Mouse (Mus musculus): ENCODE results near the gene Zfp94. TPM values are rescaled to one million over a fixed set of nuclear protein-coding genes. Genes with fewer than 3 reads are reported as not detected.
"Not testable (repeated sequence)": the region's sequence is repeated elsewhere in the genome, so short reads cannot be mapped to it uniquely, and the experiment has no call there.

The Zfp94 gene
- total and polyA plus RNA-seq, 2 experiments from 2014 or later, result 12.0 to 21.6 TPM

- 61% methylated on average over 10 of the region's 10 CpGs for WGBS
- Histone ChIP-seq H3K4me3 (ENCODE audit: low read length) (no peak overlapping the region), H3K4me2 (ENCODE audit: low read depth, low read length) (no peak overlapping the region), H3K9me3 (ENCODE audit: low read length) (no peaks in the 10 kb centered on the region), H3K4me1 (ENCODE audit: insufficient read depth, low read length) (no peaks in the 10 kb centered on the region), H3K27me3 (ENCODE audit: insufficient read depth, low read length) (no peaks in the 10 kb centered on the region), H3K9ac (replicated peaks; ENCODE audit: low read length) (no peak overlapping the region), H3K27ac (no peak overlapping the region), H3K36me3 (ENCODE audit: insufficient read depth, low read length) (0 out of 2 replicates have a peak, but pooled peaks cover under 1% of the 10 kb centered on the region)
- no peak for TF ChIP-seq CTCF (IDR thresholded peaks at IDR 0.05; ENCODE audit: low read depth)
- DNase-seq (ENCODE audit: low spot score), result no peak
- no peak for ATAC-seq
Observed at GRCm38 (mm10) chr7:24280031-24280857, 36.2 kb downstream of the Zfp94 start.

GRCm38 (mm10) chr7:24278771-24279170, 37.7 kb downstream of the Zfp94 start:
- H3K4me2 ChIP-seq (ENCODE audit: low read depth, low read length); H3K27me3 ChIP-seq (ENCODE audit: insufficient read depth, low read length); H3K9ac ChIP-seq (replicated peaks; ENCODE audit: low read length); DNase-seq (ENCODE audit: low spot score); H3K36me3 ChIP-seq (ENCODE audit: insufficient read depth, low read length); H3K9me3 ChIP-seq (ENCODE audit: low read length); H3K4me3 ChIP-seq (ENCODE audit: low read length); H3K4me1 ChIP-seq (ENCODE audit: insufficient read depth, low read length); H3K27ac ChIP-seq; ATAC-seq: not testable (repeated sequence)
- 85% methylated on average over 3 of the region's 3 CpGs for WGBS

- Histone ChIP-seq H3K9me3 (ENCODE audit: low read length) (no peaks in the 10 kb centered on the region), H3K36me3 (ENCODE audit: insufficient read depth, low read length) (peaks cover 10% of the 10 kb centered on the region), H3K4me1 (ENCODE audit: insufficient read depth, low read length) (0 out of 2 replicates have a peak, but pooled peaks cover 3% of the 10 kb centered on the region), H3K27me3 (ENCODE audit: insufficient read depth, low read length) (no peaks in the 10 kb centered on the region), H3K4me2 (ENCODE audit: low read depth, low read length) (no peak overlapping the region), H3K27ac (no peak overlapping the region), H3K4me3 (ENCODE audit: low read length) (no peak overlapping the region), H3K9ac (replicated peaks; ENCODE audit: low read length) (no peak overlapping the region)
- TF ChIP-seq CTCF (IDR thresholded peaks at IDR 0.05; ENCODE audit: low read depth), result no peak
- 94% methylated on average over 4 of the region's 4 CpGs for WGBS
- ATAC-seq, result no peak
- no peak for DNase-seq (ENCODE audit: low spot score)
Observed at GRCm38 (mm10) chr7:24274456-24274855, 42.0 kb downstream of the Zfp94 start.

- Histone ChIP-seq H3K4me3 (ENCODE audit: low read length) (no peak overlapping the region), H3K9me3 (ENCODE audit: low read length) (no peaks in the 10 kb centered on the region), H3K4me2 (ENCODE audit: low read depth, low read length) (peak overlapping the region; percentile 68; the same call in 1 of the 2 replicates), H3K27me3 (ENCODE audit: insufficient read depth, low read length) (no peaks in the 10 kb centered on the region), H3K9ac (replicated peaks; ENCODE audit: low read length) (no peak overlapping the region), H3K27ac (no peak overlapping the region), H3K4me1 (ENCODE audit: insufficient read depth, low read length) (0 out of 2 replicates have a peak, but pooled peaks cover 3% of the 10 kb centered on the region), H3K36me3 (ENCODE audit: insufficient read depth, low read length) (peaks cover 10% of the 10 kb centered on the region)
- WGBS, result 97% methylated on average over 6 of the region's 6 CpGs
- no peak for TF ChIP-seq CTCF (IDR thresholded peaks at IDR 0.05; ENCODE audit: low read depth)
- ATAC-seq (no peak), DNase-seq (ENCODE audit: low spot score) (no peak)
Observed at GRCm38 (mm10) chr7:24271191-24271590, 45.3 kb downstream of the Zfp94 start.

GRCm38 (mm10) chr7:24270288-24270672, 46.2 kb downstream of the Zfp94 start, which contains the start of gene Zfp93:
TSS of gene Zfp93 (plus strand) at chr7:24270420.
- peak; percentile 95 for ATAC-seq
- peak; percentile 95 for DNase-seq (ENCODE audit: low spot score)
- 0 out of 2 replicates have a peak, but pooled peaks cover 3% of the 10 kb centered on the region for H3K4me1 ChIP-seq (ENCODE audit: insufficient read depth, low read length)
- no peaks in the 10 kb centered on the region for H3K9me3 ChIP-seq (ENCODE audit: low read length)
- no peaks in the 10 kb centered on the region for H3K27me3 ChIP-seq (ENCODE audit: insufficient read depth, low read length)
- TF ChIP-seq CTCF (IDR thresholded peaks at IDR 0.05; ENCODE audit: low read depth), result no peak
- H3K27ac ChIP-seq, result peak within 1 kb of the TSS; percentile 42
- 2% methylated on average over 12 of the region's 12 CpGs for WGBS
- H3K4me3 ChIP-seq (ENCODE audit: low read length), result peak within 1 kb of the TSS; percentile 48
- peak within 1 kb of the TSS; percentile 68 for H3K4me2 ChIP-seq (ENCODE audit: low read depth, low read length)
- H3K9ac ChIP-seq (replicated peaks; ENCODE audit: low read length), result peak within 1 kb of the TSS; percentile 54
- peaks cover 10% of the 10 kb centered on the region for H3K36me3 ChIP-seq (ENCODE audit: insufficient read depth, low read length)

- Histone ChIP-seq H3K4me1 (ENCODE audit: insufficient read depth, low read length) (0 out of 2 replicates have a peak, but pooled peaks cover 3% of the 10 kb centered on the region), H3K4me3 (ENCODE audit: low read length) (peak overlapping the region; percentile 48), H3K27ac (0 out of 2 replicates have a peak overlapping the region, but pooled peaks have one; percentile 42), H3K9me3 (ENCODE audit: low read length) (no peaks in the 10 kb centered on the region), H3K36me3 (ENCODE audit: insufficient read depth, low read length) (peaks cover 5% of the 10 kb centered on the region), H3K9ac (replicated peaks; ENCODE audit: low read length) (peak overlapping the region; percentile 54), H3K27me3 (ENCODE audit: insufficient read depth, low read length) (no peaks in the 10 kb centered on the region), H3K4me2 (ENCODE audit: low read depth, low read length) (peak overlapping the region; percentile 68)
- 36% methylated on average over 7 of the region's 7 CpGs for WGBS
- no peak for TF ChIP-seq CTCF (IDR thresholded peaks at IDR 0.05; ENCODE audit: low read depth)
- DNase-seq (ENCODE audit: low spot score) (no peak), ATAC-seq (peak; percentile 74)
Observed at GRCm38 (mm10) chr7:24269667-24270287, 46.7 kb downstream of the Zfp94 start.

Data from hindbrain, postnatal 0 days (tissue).